ENCODE assay signal across 13 mouse cellular contexts in the genomic region with DNA sequence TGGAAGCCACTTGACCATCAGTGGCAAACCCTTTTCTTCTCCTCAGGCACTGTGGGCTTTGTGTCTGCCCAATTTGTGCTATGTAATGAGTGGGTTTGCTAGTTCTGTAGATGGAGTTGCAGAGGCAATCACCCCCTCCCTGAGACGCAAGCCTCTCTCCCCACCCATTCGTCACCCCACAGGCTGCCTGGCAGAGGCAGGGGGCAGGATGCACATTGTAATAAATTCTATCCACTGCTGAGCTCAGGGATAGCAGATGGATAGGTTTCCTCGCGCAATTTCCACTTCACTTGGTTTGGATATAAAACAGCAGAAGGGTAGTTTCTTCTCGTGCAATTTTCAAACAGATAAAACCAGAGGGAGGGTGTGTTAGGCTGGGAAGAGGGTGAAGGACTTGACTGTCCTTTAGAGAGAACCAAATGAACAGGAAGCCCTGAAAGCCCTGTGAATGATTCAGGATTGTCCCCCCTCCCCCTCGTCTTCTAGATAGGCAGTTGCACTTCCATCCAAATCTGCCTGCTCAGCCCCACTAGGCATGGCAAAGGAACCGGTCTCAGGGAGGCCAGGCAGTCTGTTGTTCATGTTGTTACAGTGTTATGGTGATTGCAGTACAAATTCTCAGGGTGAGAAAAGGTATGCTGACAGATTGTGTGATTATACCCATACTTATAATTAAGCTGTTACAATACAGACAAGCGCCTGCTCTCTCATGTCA.
DNase-seq lines count a peak whose midpoint lies in the region; ATAC-seq lines count a peak whose summit lies in the region.
"Had no signal": no experiment of that assay in that cellular context is flagged by ENCODE, and none has a peak within 500 bp of the region (broad histone marks: within the 10 kb centered on the region; RNA-seq: fewer than 3 reads in every experiment).

No protein-coding gene starts in this region.

- H3K4me1 ChIP-seq in heart, embryonic 13.5 days: peaks cover 13% of the 10 kb centered on the region
- H3K4me1 ChIP-seq in heart, embryonic 12.5 days (replicated peaks): peaks cover 12% of the 10 kb centered on the region
- peaks cover 24% of the 10 kb centered on the region for H3K4me1 ChIP-seq in forebrain, embryonic 12.5 days
- H3K4me1 ChIP-seq in hindbrain, embryonic 14.5 days (replicated peaks; ENCODE audit: control insufficient read depth, insufficient read depth, low read length): peaks cover 11% of the 10 kb centered on the region
- H3K4me1 ChIP-seq: embryonic facial prominence, embryonic 15.5 days; kidney, embryonic 15.5 days; limb, embryonic 12.5 days had no signal

- H3K36me3 ChIP-seq in heart, embryonic 13.5 days: no peaks in the 10 kb centered on the region
- H3K36me3 ChIP-seq in heart, embryonic 12.5 days: no peaks in the 10 kb centered on the region
- no peaks in the 10 kb centered on the region for H3K36me3 ChIP-seq in forebrain, embryonic 12.5 days (replicated peaks)
- no peaks in the 10 kb centered on the region for H3K36me3 ChIP-seq in hindbrain, embryonic 14.5 days (replicated peaks; ENCODE audit: control insufficient read depth, insufficient read depth)
- H3K36me3 ChIP-seq: embryonic facial prominence, embryonic 15.5 days; kidney, embryonic 15.5 days; limb, embryonic 12.5 days had no signal

- H3K4me3 ChIP-seq in heart, embryonic 13.5 days: no peak overlapping the region
- H3K4me3 ChIP-seq in heart, embryonic 12.5 days: no peak overlapping the region
- no peak overlapping the region for H3K4me3 ChIP-seq in forebrain, embryonic 12.5 days (replicated peaks)
- H3K4me3 ChIP-seq in hindbrain, embryonic 14.5 days (replicated peaks; ENCODE audit: low read length): no peak overlapping the region
- H3K4me3 ChIP-seq: embryonic facial prominence, embryonic 15.5 days; kidney, embryonic 15.5 days; limb, embryonic 12.5 days had no signal

- H3K27ac ChIP-seq in heart, embryonic 13.5 days (replicated peaks): no peak overlapping the region
- H3K27ac ChIP-seq in heart, embryonic 12.5 days (ENCODE audit: poor library complexity, severe bottlenecking): no peak overlapping the region
- H3K27ac ChIP-seq in forebrain, embryonic 12.5 days: no peak overlapping the region
- H3K27ac ChIP-seq in hindbrain, embryonic 14.5 days: peak overlapping the region; percentile 43; the same call in 1 of the 2 replicates
- H3K27ac ChIP-seq: embryonic facial prominence, embryonic 15.5 days; kidney, embryonic 15.5 days; limb, embryonic 12.5 days had no signal

- peak; percentile 43 for DNase-seq in Muller cell, postnatal 12 days (ENCODE audit: inconsistent ontology term)
- no peak for DNase-seq in hindbrain, embryonic 14.5 days (ENCODE audit: low spot score)
- no peak for DNase-seq in yolk sac, embryonic 10.5 days (ENCODE audit: low spot score)
- DNase-seq: cerebellum, adult 2 months; thymus, postnatal 14 days had no signal

- peaks cover 53% of the 10 kb centered on the region for H3K27me3 ChIP-seq in heart, embryonic 13.5 days (replicated peaks)
- H3K27me3 ChIP-seq in heart, embryonic 12.5 days (replicated peaks): peaks cover 25% of the 10 kb centered on the region
- peaks cover 42% of the 10 kb centered on the region for H3K27me3 ChIP-seq in forebrain, embryonic 12.5 days
- no peaks in the 10 kb centered on the region for H3K27me3 ChIP-seq in hindbrain, embryonic 14.5 days (ENCODE audit: control insufficient read depth, insufficient read depth, low read length)

- no peak; the same call in 1 of the 2 replicates for ATAC-seq in heart, embryonic 13.5 days (ENCODE audit: extremely low read depth, insufficient number of reproducible peaks, low FRiP score, low TSS enrichment)
- ATAC-seq in heart, embryonic 12.5 days (ENCODE audit: insufficient number of reproducible peaks, low FRiP score): no peak
- peak; percentile 53; the same call in 1 of the 2 replicates for ATAC-seq in forebrain, embryonic 12.5 days (ENCODE audit: low FRiP score)
- peak; percentile 55; the same call in 1 of the 2 replicates for ATAC-seq in hindbrain, embryonic 14.5 days (ENCODE audit: low FRiP score)
- no peak for ATAC-seq in megakaryocyte progenitor cell, adult 5-6 weeks (replicated peaks; ENCODE audit: poor library complexity)
- no peak for ATAC-seq in CD4-positive, CD25-positive, alpha-beta regulatory T cell, adult 4 months

- WGBS in heart, embryonic 13.5 days: 35% methylated on average over 8 of the region's 8 CpGs
- WGBS in heart, embryonic 12.5 days: 44% methylated on average over 8 of the region's 8 CpGs
- 37% methylated on average over 8 of the region's 8 CpGs for WGBS in forebrain, embryonic 12.5 days
- 24% methylated on average over 8 of the region's 8 CpGs for WGBS in hindbrain, embryonic 14.5 days

- no peak overlapping the region for H3K9ac ChIP-seq in heart, embryonic 13.5 days
- H3K9ac ChIP-seq in heart, embryonic 12.5 days: no peak overlapping the region
- no peak overlapping the region for H3K9ac ChIP-seq in forebrain, embryonic 12.5 days
- H3K9ac ChIP-seq in hindbrain, embryonic 14.5 days: no peak overlapping the region
- H3K9ac ChIP-seq: embryonic facial prominence, embryonic 15.5 days; kidney, embryonic 15.5 days; limb, embryonic 12.5 days had no signal

- H3K9me3 ChIP-seq in heart, embryonic 13.5 days: no peaks in the 10 kb centered on the region
- no peaks in the 10 kb centered on the region for H3K9me3 ChIP-seq in heart, embryonic 12.5 days (replicated peaks)
- H3K9me3 ChIP-seq in forebrain, embryonic 12.5 days: no peaks in the 10 kb centered on the region
- H3K9me3 ChIP-seq in hindbrain, embryonic 14.5 days (ENCODE audit: control insufficient read depth, low read length): no peaks in the 10 kb centered on the region
- H3K9me3 ChIP-seq: embryonic facial prominence, embryonic 15.5 days; kidney, embryonic 15.5 days; limb, embryonic 12.5 days had no signal

- H3K4me2 ChIP-seq in heart, embryonic 13.5 days: peak overlapping the region; percentile 20; the same call in 1 of the 2 replicates
- no peak overlapping the region for H3K4me2 ChIP-seq in heart, embryonic 12.5 days
- H3K4me2 ChIP-seq in forebrain, embryonic 12.5 days: no peak overlapping the region
- no peak overlapping the region; the same call in 1 of the 2 replicates for H3K4me2 ChIP-seq in hindbrain, embryonic 14.5 days (replicated peaks)
- H3K4me2 ChIP-seq: embryonic facial prominence, embryonic 15.5 days; kidney, embryonic 15.5 days; limb, embryonic 12.5 days had no signal

Comparison
In these comparisons a context has a peak if more than half of its experiments do, and no peak if none do; other contexts are left out.
1. ATAC-seq: peak in forebrain, embryonic 12.5 days (single experiment) and hindbrain, embryonic 14.5 days (single experiment); none in heart, embryonic 13.5 days (single experiment), heart, embryonic 12.5 days (single experiment), megakaryocyte progenitor cell, adult 5-6 weeks (single experiment) and CD4-positive, CD25-positive, alpha-beta regulatory T cell, adult 4 months (single experiment).